Mouse (Mus musculus): ENCODE data around the gene Ncoa7.

- TF ChIP-seq POLR2A (IDR thresholded peaks at IDR 0.05; ENCODE audit: insufficient read length, low read depth) (no peak), CEBPB (IDR thresholded peaks at IDR 0.05; ENCODE audit: insufficient read depth, poor library complexity, severe bottlenecking) (no peak), POLR2AphosphoS2 (IDR thresholded peaks at IDR 0.05; ENCODE audit: insufficient read length, low read depth) (no peak), MYOD1 (IDR thresholded peaks at IDR 0.05; ENCODE audit: control insufficient read depth in 1 of 3, insufficient read length in 2 of 3, low read depth in 2 of 3) (no peak), USF1 (IDR thresholded peaks at IDR 0.05; ENCODE audit: low read depth) (no peak), MYOG (IDR thresholded peaks at IDR 0.05; ENCODE audit: control insufficient read depth in 1 of 3, insufficient read depth in 1 of 3, insufficient read length in 2 of 3, low read depth in 2 of 3) (no peak), MAX (IDR thresholded peaks at IDR 0.05; ENCODE audit: low read depth) (no peak), TCF12 (IDR thresholded peaks at IDR 0.05; ENCODE audit: insufficient read depth, poor library complexity, severe bottlenecking) (no peak)
Observed at GRCm38 (mm10) chr10:30768820-30769219, 34.3 kb downstream of the Ncoa7 start.

Data from myocyte (in vitro differentiated cells).